Mouse (Mus musculus) heart, embryonic 12.5 days (tissue): ENCODE measurements around the gene Atxn10. TPM values are rescaled to one million over a fixed set of nuclear protein-coding genes. Genes with fewer than 3 reads are reported as not detected.

Source experiments
- ATAC-seq: fragments of 200-750 bp; cut with Nextera tagmentation; 2 replicates; pipeline ENCODE4 v1.8.0; 2017; ENCODE audit warnings: moderate TSS enrichment, moderate library complexity; ENCODE audit not compliant: insufficient number of reproducible peaks, low FRiP score
- H3K27ac ChIP-seq: fragments of 300-500 bp; sonication (generic); 2 replicates; pipeline ENCODE4 v1.5.1; 2016; ENCODE audit warnings: mild to moderate bottlenecking, moderate library complexity; ENCODE audit not compliant: poor library complexity, severe bottlenecking
- H3K27me3 ChIP-seq: fragments of 300-500 bp; sonication (generic); replicated peaks from 2 replicates; pipeline ENCODE4 v1.6.1; 2016; ENCODE audit warnings: mild to moderate bottlenecking, moderate library complexity
- H3K36me3 ChIP-seq: fragments of 300-500 bp; sonication (generic); 2 replicates; pipeline ENCODE4 v1.6.1; 2016; ENCODE audit warnings: mild to moderate bottlenecking, moderate library complexity
- H3K4me1 ChIP-seq: fragments of 300-500 bp; sonication (generic); replicated peaks from 2 replicates; pipeline ENCODE4 v1.6.1; 2016; ENCODE audit warnings: mild to moderate bottlenecking
- H3K4me2 ChIP-seq: fragments of 300-500 bp; sonication (generic); 2 replicates; pipeline ENCODE4 v1.6.1; 2016; ENCODE audit warnings: mild to moderate bottlenecking, moderate library complexity
- H3K4me3 ChIP-seq: fragments of 300-500 bp; sonication (generic); 2 replicates; pipeline ENCODE4 v1.5.1; 2016; ENCODE audit warnings: mild to moderate bottlenecking
- H3K9ac ChIP-seq: fragments of 300-500 bp; sonication (generic); 2 replicates; pipeline ENCODE4 v1.6.1; 2016; ENCODE audit warnings: mild to moderate bottlenecking, moderate library complexity
- H3K9me3 ChIP-seq: fragments of 300-500 bp; sonication (generic); replicated peaks from 2 replicates; pipeline ENCODE4 v1.6.1; 2016; ENCODE audit warnings: mild to moderate bottlenecking, moderate library complexity
- WGBS: fragments of 180-500 bp; shearing (Covaris S2); methylation state at CpG from one replicate; pipeline ENCODE4 v1.1.7; 2016; 5-methylcytosine and 5-hydroxymethylcytosine counted together
- polyA plus RNA-seq: library from polyadenylated mRNA; unstranded; fragments of >200 nt; fragmentation: Nextera tagmentation; extraction: Ambion mirVana; gene quantifications from 2 replicates; pipeline ENCODE4 v1.2.1, GENCODE M21; 2016

Atxn10 gene
- polyA plus RNA-seq, 1 experiment from 2014 or later: 240 TPM

GRCm38 (mm10) chr15:85477584-85477983, 141.5 kb downstream of the Atxn10 start:
- no peak for ATAC-seq
- 25% methylated on average over 1 of the region's 1 CpGs for WGBS
- Histone ChIP-seq H3K36me3 (0 out of 2 replicates have a peak, but pooled peaks cover 2% of the 10 kb centered on the region), H3K9ac (no peak overlapping the region), H3K9me3 (no peaks in the 10 kb centered on the region), H3K4me2 (no peak overlapping the region), H3K27me3 (peaks cover 39% of the 10 kb centered on the region), H3K4me3 (no peak overlapping the region), H3K4me1 (no peaks in the 10 kb centered on the region), H3K27ac (no peak overlapping the region)

- Histone ChIP-seq H3K27me3 (peaks cover 53% of the 10 kb centered on the region), H3K4me1 (no peaks in the 10 kb centered on the region), H3K36me3 (no peaks in the 10 kb centered on the region), H3K9me3 (no peaks in the 10 kb centered on the region), H3K27ac (no peak overlapping the region), H3K4me2 (no peak overlapping the region), H3K9ac (no peak overlapping the region), H3K4me3 (no peak overlapping the region)
- 73% methylated on average over 12 of the region's 12 CpGs for WGBS
- no peak for ATAC-seq
These were observed 143.3 kb downstream of the Atxn10 start for GRCm38 (mm10) chr15:85479365-85479764.

GRCm38 (mm10) chr15:85479919-85480318, 143.9 kb downstream of the Atxn10 start:
- Histone ChIP-seq H3K9ac (no peak overlapping the region), H3K36me3 (no peaks in the 10 kb centered on the region), H3K4me1 (no peaks in the 10 kb centered on the region), H3K27me3 (peaks cover 57% of the 10 kb centered on the region), H3K27ac (no peak overlapping the region), H3K4me2 (no peak overlapping the region), H3K4me3 (no peak overlapping the region), H3K9me3 (no peaks in the 10 kb centered on the region)
- ATAC-seq: no peak
- WGBS: 45% methylated on average over 5 of the region's 5 CpGs

- Histone ChIP-seq H3K27me3 (peaks cover 57% of the 10 kb centered on the region), H3K27ac (no peak overlapping the region), H3K4me3 (no peak overlapping the region), H3K4me2 (no peak overlapping the region), H3K9me3 (no peaks in the 10 kb centered on the region), H3K9ac (no peak overlapping the region), H3K36me3 (no peaks in the 10 kb centered on the region), H3K4me1 (no peaks in the 10 kb centered on the region)
- 34% methylated on average over 3 of the region's 3 CpGs for WGBS
- no peak; the same call in 1 of the 2 replicates for ATAC-seq
These were observed 144.6 kb downstream of the Atxn10 start for GRCm38 (mm10) chr15:85480630-85481029.

GRCm38 (mm10) chr15:85488900-85489299, 152.9 kb downstream of the Atxn10 start:
- no peak overlapping the region for H3K9ac ChIP-seq
- no peak overlapping the region for H3K4me3 ChIP-seq
- ATAC-seq: no peak
- 82% methylated on average over 10 of the region's 10 CpGs for WGBS
- H3K27me3 ChIP-seq: peaks cover 54% of the 10 kb centered on the region
- H3K9me3 ChIP-seq: peaks cover 2% of the 10 kb centered on the region; the same call in 1 of the 2 replicates
- no peaks in the 10 kb centered on the region for H3K36me3 ChIP-seq
- no peaks in the 10 kb centered on the region for H3K4me1 ChIP-seq
- no peak overlapping the region for H3K27ac ChIP-seq
- H3K4me2 ChIP-seq: no peak overlapping the region

- ATAC-seq: no peak
- H3K27ac ChIP-seq: no peak overlapping the region
These were observed 153.7 kb downstream of the Atxn10 start for GRCm38 (mm10) chr15:85489751-85490150.

GRCm38 (mm10) chr15:85494163-85494621, 158.1 kb downstream of the Atxn10 start:
- Histone ChIP-seq H3K36me3 (no peaks in the 10 kb centered on the region), H3K27me3 (peaks cover 87% of the 10 kb centered on the region), H3K27ac (no peak overlapping the region), H3K4me2 (no peak overlapping the region), H3K9me3 (no peaks in the 10 kb centered on the region), H3K9ac (no peak overlapping the region), H3K4me1 (no peaks in the 10 kb centered on the region), H3K4me3 (no peak overlapping the region)
- ATAC-seq: no peak
- 6% methylated on average over 11 of the region's 11 CpGs for WGBS

More at GRCm38 (mm10) chr15:85489751-85490150, 153.7 kb downstream of the Atxn10 start:
- Histone ChIP-seq H3K9me3 (peaks cover 2% of the 10 kb centered on the region; the same call in 1 of the 2 replicates), H3K9ac (no peak overlapping the region), H3K4me3 (no peak overlapping the region), H3K27me3 (peaks cover 58% of the 10 kb centered on the region), H3K4me1 (no peaks in the 10 kb centered on the region), H3K36me3 (no peaks in the 10 kb centered on the region), H3K4me2 (no peak overlapping the region)
- 75% methylated on average over 7 of the region's 7 CpGs for WGBS

GRCm38 (mm10) chr15:85497548-85497947, 161.5 kb downstream of the Atxn10 start:
- H3K9me3 ChIP-seq: no peaks in the 10 kb centered on the region
- no peak overlapping the region for H3K27ac ChIP-seq
- WGBS: 79% methylated on average over 4 of the region's 4 CpGs
- H3K4me3 ChIP-seq: no peak overlapping the region
- no peaks in the 10 kb centered on the region for H3K4me1 ChIP-seq
- H3K4me2 ChIP-seq: no peak overlapping the region
- ATAC-seq: no peak
- no peaks in the 10 kb centered on the region for H3K36me3 ChIP-seq
- peaks cover 72% of the 10 kb centered on the region for H3K27me3 ChIP-seq
- no peak overlapping the region for H3K9ac ChIP-seq

- Histone ChIP-seq H3K9ac (no peak overlapping the region), H3K4me3 (no peak overlapping the region), H3K9me3 (no peaks in the 10 kb centered on the region), H3K4me2 (no peak overlapping the region), H3K27ac (no peak overlapping the region), H3K4me1 (no peaks in the 10 kb centered on the region), H3K27me3 (peaks cover 75% of the 10 kb centered on the region), H3K36me3 (no peaks in the 10 kb centered on the region)
- WGBS: 64% methylated on average over 10 of the region's 10 CpGs
- no peak for ATAC-seq
These were observed 162.0 kb downstream of the Atxn10 start for GRCm38 (mm10) chr15:85497981-85498475.

GRCm38 (mm10) chr15:85500267-85500666, 164.2 kb downstream of the Atxn10 start:
- Histone ChIP-seq H3K36me3 (no peaks in the 10 kb centered on the region), H3K9ac (no peak overlapping the region), H3K9me3 (no peaks in the 10 kb centered on the region), H3K4me2 (no peak overlapping the region), H3K4me3 (no peak overlapping the region), H3K27me3 (peaks cover 67% of the 10 kb centered on the region), H3K4me1 (no peaks in the 10 kb centered on the region), H3K27ac (no peak overlapping the region)
- WGBS: 78% methylated on average over 10 of the region's 10 CpGs
- ATAC-seq: no peak

GRCm38 (mm10) chr15:85503127-85503526, 167.1 kb downstream of the Atxn10 start, which contains the start of gene 7530416G11Rik:
7530416G11Rik (minus strand) TSS chr15:85503227.
- Histone ChIP-seq H3K27ac (no peak within 1 kb of the TSS), H3K4me2 (no peak within 1 kb of the TSS), H3K4me3 (no peak within 1 kb of the TSS), H3K4me1 (peaks cover 8% of the 10 kb centered on the region; the same call in 1 of the 2 replicates), H3K27me3 (peaks cover 46% of the 10 kb centered on the region), H3K36me3 (no peaks in the 10 kb centered on the region), H3K9ac (no peak within 1 kb of the TSS), H3K9me3 (no peaks in the 10 kb centered on the region)
- no peak for ATAC-seq
- 73% methylated on average over 8 of the region's 8 CpGs for WGBS
